Mouse (Mus musculus) frontal cortex, adult (tissue): Measurements from ENCODE around the gene Sbno2.

Experiments used
- ATAC-seq: cut with Nextera tagmentation; 2 replicates; pipeline ENCODE4 v1.9.2; 2017; ENCODE audit warnings: mild to moderate bottlenecking, moderate library complexity, mixed read lengths; ENCODE audit not compliant: low TSS enrichment

The Sbno2 gene

DNA sequence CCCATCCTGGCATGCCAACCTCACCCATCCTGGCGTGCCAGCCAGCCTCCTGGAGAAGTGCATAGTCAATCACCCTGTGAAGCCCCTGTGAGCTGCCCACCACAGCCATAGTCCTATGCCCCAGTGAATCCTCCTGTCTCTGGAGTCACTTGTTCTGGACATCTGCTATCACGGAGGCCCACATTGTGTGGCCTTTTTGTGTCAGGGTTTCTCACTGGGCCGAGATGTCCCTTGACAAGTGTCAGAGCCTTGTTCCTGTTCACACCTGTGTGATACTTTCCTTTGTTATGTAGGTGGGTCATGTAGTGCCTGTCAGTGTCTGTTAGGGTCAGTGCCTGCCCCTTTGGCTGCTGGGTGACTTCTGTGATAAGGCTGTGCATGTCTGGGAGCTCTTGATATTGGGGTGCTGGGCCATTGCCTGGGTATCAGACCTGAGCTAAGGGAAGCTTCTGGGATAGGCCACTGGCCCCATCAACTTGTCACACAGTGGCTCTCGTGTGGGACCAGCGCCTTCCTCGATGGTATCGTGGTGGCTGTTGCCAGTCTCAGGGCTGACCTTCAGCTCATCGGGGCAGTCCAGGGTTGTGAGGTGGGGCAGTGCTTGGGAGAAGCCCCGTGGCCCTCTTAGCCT is 18.7 kb upstream of the Sbno2 start:
- no peak for ATAC-seq

GRCm38 (mm10) chr10:80121639-80122038 is 16.3 kb upstream of the Sbno2 start:
- no peak for ATAC-seq

DNA sequence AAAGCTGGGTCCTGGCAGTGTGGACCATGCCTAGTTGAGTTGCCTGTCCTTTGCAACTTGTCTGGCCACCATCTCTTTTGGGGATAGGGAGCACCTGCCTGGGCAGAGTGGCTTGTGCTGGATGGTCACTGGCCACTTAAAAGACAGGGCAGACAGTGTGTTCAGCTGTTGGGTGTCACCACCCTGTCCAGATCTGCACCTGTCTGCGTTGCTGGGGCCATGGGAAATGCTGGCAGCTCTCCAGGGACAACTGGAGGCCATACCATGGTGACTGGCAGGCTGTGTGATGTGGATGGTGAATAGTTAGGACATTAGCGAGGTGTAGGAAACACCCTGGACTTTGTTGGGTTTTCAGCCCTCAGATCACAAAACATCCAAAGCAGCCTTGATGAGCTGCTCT is 14.8 kb upstream of the Sbno2 start:
- no peak for ATAC-seq

DNA sequence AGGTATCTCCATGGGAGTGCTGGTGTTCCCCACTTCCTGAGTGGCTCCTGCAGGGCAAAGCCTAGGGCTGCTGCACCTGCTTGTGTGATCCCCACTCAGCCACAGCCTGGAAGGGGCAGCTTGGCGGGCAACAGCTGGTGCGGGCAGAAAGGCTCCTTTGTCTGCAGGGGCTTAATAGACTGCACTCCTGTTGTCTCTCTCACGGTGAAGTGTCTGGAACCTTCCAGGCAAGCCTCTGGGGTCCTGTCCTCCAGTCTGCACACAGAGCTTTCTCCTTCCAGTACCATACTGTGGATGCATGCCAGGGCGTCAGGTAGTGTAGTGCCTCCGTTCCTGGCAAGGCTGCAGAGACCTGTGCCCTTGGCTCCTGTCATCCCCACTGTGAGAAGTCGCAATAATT is 13.2 kb upstream of the Sbno2 start:
- no peak for ATAC-seq

- ATAC-seq: no peak
Observed at GRCm38 (mm10) chr10:80117736-80118135, 12.4 kb upstream of the Sbno2 start.

DNA sequence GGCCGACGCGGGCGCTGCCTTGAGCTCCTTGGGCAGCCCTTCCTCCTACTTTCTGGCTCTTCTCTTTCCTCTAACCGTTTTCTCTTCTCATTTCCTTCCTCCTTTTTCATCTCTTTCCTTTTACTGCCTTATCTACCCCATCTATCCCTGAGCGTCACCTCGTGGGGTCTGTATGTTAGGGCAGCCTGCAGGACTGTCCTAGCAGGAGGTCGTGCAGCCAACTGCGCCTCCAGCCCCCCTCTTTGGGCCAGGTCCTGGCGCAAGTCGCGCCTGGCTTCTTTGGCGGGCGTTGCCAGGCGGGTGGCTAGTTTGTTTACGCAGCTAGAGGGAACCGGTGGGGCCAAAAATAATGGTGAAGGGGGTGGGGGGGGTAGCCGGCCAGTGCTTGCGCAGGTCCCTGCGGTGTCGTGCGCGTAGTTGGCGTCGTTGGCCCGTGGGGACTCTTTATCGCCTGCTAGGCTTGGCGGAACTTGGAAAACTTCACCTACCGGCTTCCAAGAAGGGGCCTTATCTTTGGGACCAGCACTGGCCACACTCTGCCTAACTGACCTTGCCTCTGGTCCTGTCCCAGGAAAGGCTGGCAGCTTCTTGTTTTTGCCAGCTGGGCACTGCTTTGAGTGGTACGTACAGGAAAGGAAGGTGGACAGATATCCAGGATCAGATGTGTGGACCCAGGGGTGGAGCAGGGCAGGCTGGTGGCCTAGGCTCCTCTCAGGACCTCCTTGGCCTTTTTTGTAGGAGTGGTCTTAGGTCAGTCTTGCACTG is 11.7 kb upstream of the Sbno2 start:
- no peak for ATAC-seq

GRCm38 (mm10) chr10:80116563-80116926 is 11.2 kb upstream of the Sbno2 start:
- no peak for ATAC-seq

- ATAC-seq: no peak
Observed at GRCm38 (mm10) chr10:80115944-80116335, 10.6 kb upstream of the Sbno2 start.

- peak; percentile 95 for ATAC-seq
Observed at GRCm38 (mm10) chr10:80115290-80115943, 10.0 kb upstream of the Sbno2 start, which contains the start of gene Stk11. Gene Stk11 (plus strand): TSS chr10:80115803.

- peak; percentile 46; the same call in 1 of the 2 replicates for ATAC-seq
Observed at GRCm38 (mm10) chr10:80114341-80115284, 9.2 kb upstream of the Sbno2 start.

DNA sequence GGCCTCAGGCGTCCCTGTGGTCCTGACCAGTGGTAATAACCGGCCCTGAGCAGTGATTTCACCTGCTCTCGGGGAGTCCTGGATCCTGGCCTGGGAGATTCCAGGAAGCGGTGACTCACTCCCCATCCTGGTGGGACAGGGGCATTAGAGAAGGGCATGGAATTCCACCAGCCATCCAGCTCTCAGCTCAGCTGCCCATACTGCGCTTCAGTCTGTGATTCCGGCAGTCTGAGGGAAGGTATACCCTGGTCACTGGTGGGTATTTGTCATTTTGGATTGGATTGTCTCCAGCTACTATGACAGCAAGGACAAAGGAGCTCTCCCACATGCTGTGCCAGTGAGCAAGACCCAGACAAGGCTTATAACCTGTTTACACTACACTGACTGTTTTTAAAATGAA is 2.3 kb upstream of the Sbno2 start:
- no peak for ATAC-seq

DNA sequence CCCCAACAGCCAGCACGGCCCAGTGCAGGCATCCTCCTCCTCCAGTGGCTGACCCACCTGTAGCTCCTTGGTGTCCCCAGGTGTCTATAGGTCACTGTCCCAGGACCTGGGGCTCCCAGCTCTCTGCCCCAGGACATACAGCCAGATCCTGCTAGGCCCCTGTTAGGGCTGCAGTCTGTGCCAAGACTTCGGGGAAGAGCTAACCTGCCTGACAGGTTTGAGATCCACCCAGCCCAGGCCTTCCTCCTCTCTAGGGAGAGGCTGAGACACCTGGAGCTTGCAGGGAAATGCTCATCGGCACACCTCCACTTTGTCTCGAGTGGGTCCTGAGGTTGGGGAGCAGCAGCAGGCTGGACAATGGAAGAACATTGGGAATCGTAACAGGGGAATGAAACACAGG is 555 bp upstream of the Sbno2 start:
- no peak for ATAC-seq

- ATAC-seq: no peak
Observed at GRCm38 (mm10) chr10:80104181-80104580, 1.2 kb downstream of the Sbno2 start.

GRCm38 (mm10) chr10:80103032-80103431 is 2.3 kb downstream of the Sbno2 start:
- ATAC-seq: no peak

DNA sequence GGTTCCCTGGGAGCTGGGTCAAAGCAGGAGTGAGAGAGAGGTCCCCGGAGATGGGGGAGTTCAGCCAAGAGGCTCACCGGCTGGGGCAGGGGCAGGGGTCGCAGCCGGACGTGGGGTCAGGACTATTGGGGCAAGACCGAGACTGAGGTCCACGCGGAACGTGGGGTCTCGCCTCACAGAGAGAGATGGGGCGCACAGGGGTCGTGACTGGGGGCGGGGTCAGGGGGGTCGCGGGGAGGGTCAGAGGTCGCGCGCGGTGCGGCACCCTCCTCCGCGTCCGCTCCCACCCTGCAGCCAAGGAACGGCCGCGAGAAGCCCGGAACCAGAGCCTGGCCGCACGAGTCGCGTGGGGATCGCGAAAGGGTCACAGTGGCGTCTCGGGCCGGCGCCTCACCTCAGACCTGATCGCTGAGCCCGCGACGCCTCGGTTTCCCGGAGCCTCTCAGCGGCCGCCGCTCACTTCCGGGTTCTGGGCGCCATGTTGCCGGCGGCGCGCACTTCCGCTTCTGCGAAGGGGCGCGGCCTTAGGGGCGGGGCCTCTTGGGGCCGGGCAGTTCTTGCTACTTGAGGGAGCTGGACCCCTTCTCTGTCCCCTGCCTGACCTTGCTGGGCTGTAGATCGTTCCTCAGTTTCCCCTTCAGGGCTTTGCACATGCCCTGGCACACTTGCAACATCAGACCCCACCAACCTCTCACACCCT is 3.0 kb downstream of the Sbno2 start:
- ATAC-seq: peak; percentile 95

GRCm38 (mm10) chr10:80100982-80101381 is 4.4 kb downstream of the Sbno2 start:
- ATAC-seq: no peak

DNA sequence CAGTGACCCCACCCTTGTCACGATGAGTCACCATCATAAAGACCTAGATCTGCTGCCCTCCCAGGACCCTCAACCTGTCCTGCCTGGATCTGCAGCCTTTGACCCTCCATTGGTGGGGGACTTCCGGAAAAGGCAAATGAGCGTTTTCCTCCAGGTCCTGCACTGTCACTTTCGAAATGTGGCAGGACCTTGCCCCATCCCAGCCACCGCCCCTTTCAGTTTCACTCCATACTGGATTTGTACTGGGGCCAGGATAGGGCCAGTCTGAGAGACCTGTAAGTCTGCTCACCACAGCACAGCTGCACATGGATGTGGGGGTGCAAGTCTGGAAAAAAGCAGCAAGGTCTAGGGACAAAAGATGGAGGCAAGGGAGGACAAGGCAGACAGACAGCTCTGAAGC is 6.7 kb downstream of the Sbno2 start:
- no peak for ATAC-seq

DNA sequence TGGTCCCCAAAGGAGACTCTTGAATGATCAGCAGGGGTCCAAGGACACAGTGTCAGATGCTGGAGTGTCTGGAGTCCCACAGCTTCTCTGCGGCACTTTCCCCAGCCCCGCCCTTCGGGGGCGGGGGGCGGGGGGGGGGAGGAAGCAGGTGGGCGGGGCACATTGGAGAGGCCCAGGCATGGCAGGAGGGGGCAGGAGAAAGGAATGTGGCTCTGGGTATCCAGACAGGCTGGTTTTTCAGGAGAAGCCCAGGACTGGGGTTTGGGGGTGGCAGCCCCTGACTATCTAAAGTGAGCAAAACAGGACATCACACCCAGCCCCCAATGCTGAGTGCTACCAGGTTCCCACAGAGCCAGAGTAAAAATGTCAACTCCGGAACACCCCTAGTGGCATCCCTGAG is 8.1 kb downstream of the Sbno2 start:
- ATAC-seq: no peak

DNA sequence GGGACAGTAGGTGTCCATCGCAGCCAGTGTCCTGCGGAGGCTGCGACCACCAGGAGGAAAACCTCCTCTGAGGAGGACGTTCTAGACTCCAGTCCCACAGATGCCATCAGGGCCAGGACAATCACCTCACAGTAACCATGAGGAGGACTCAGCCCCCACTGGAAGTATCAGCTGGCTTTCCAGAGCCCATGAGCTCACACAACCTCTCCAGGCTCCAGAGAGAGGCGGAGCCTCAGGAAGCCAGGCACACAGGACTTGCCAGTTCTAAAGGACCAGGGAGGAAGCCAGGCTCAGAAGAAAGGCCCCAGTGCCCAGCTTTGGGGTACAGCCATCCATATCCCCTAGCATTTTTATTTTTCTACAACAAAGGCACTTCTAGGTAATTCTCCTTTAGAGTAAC is 9.8 kb downstream of the Sbno2 start:
- ATAC-seq: no peak

DNA sequence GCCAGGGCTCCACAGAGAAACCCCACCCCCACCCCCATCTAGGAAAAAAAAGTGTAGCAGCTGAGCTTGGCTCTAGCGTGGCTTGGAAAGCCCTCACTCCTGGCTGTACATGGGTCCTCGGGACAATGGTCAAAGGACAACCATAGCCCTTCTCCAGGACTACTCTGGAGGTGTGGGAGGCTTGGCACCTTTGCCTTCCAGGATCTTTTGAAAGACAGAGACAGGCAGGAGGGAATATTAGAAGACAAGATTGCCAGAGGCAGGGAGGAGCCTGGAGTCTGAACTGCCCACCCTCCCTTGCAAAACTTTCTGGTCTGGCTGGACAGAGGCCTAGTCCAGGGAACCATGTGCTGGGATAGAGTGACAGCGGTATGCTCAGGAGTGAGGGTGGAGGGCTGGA is 10.7 kb downstream of the Sbno2 start:
- ATAC-seq: no peak

DNA sequence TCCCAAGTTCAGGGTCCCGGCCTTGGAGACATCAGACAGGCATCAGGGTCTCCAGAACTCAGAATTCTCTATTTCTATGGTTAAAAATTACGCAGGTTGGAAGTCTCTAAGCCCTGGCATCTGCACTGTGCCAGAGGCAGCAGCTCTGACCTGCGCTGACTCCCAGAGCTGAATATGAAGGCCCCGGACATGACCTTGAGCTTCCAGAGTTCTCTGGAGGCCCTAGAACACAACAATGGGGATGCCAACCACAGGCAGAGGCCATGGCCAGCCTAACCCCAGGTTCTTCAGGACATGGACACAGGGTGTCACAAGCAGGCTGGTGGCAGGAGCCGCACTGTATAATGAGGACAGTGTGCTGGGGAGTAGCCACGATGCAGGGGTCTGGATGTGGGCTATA is 11.3 kb downstream of the Sbno2 start:
- ATAC-seq: no peak
